ENCODE assay signal across 8 mouse cellular contexts in genomic region chr5:148488891-148489723, GRCm38 (mm10).
DNase-seq lines count a peak whose midpoint lies in the region; ATAC-seq and TF ChIP-seq lines count a peak whose summit lies in the region.

No protein-coding gene starts in this region.

- intact Hi-C loops in gastrocnemius, adult 2 months (cut with DNase I) = no loop called here

- peak overlapping the region; percentile 71 for H3K27ac ChIP-seq in gastrocnemius, adult 2 months
- H3K27ac ChIP-seq in stomach, embryonic 14.5 days (ENCODE audit: low read length) = no peak overlapping the region
- no peak overlapping the region for H3K27ac ChIP-seq in stomach, postnatal 0 days (replicated peaks)
- 0 out of 2 replicates have a peak overlapping the region, but pooled peaks have one; percentile 13 for H3K27ac ChIP-seq in embryonic fibroblast, embryonic 13.5 days (ENCODE audit: insufficient read depth, low read length)
- H3K27ac ChIP-seq in intestine, embryonic 16.5 days (ENCODE audit: low read length) = no peak overlapping the region
- H3K27ac ChIP-seq in midbrain, embryonic 11.5 days (ENCODE audit: low read depth, low read length) = no peak overlapping the region

- TF ChIP-seq POLR2A in embryonic fibroblast, embryonic 13.5 days (IDR thresholded peaks at IDR 0.05; ENCODE audit: low read depth, low read length) = no peak

- 73% methylated on average over 13 of the region's 13 CpGs for WGBS in stomach, embryonic 14.5 days
- 70% methylated on average over 13 of the region's 13 CpGs for WGBS in stomach, postnatal 0 days
- WGBS in intestine, embryonic 16.5 days = 71% methylated on average over 13 of the region's 13 CpGs
- WGBS in midbrain, embryonic 11.5 days = 84% methylated on average over 13 of the region's 13 CpGs

- no peak for TF ChIP-seq EP300 in stomach, postnatal 0 days (optimal IDR thresholded peaks at IDR 0.05)

- no peaks in the 10 kb centered on the region for H3K9me3 ChIP-seq in stomach, embryonic 14.5 days (ENCODE audit: control insufficient read depth, low read depth, low read length)
- no peaks in the 10 kb centered on the region for H3K9me3 ChIP-seq in stomach, postnatal 0 days (ENCODE audit: control insufficient read depth, low read length)
- no peaks in the 10 kb centered on the region; the same call in 1 of the 2 replicates for H3K9me3 ChIP-seq in intestine, embryonic 16.5 days (ENCODE audit: control insufficient read depth, low read length)
- no peaks in the 10 kb centered on the region for H3K9me3 ChIP-seq in midbrain, embryonic 11.5 days (ENCODE audit: control insufficient read depth, low read length)

- H3K27me3 ChIP-seq in stomach, embryonic 14.5 days (ENCODE audit: control insufficient read depth, insufficient read depth, low read length) = no peaks in the 10 kb centered on the region
- no peaks in the 10 kb centered on the region for H3K27me3 ChIP-seq in stomach, postnatal 0 days (ENCODE audit: control insufficient read depth, insufficient read depth, low read length)
- H3K27me3 ChIP-seq in intestine, embryonic 16.5 days (replicated peaks; ENCODE audit: control insufficient read depth, insufficient read depth, low read length) = no peaks in the 10 kb centered on the region
- no peaks in the 10 kb centered on the region for H3K27me3 ChIP-seq in midbrain, embryonic 11.5 days (ENCODE audit: control insufficient read depth, insufficient read depth, low read length)

- H3K9ac ChIP-seq in stomach, embryonic 14.5 days (replicated peaks; ENCODE audit: low read depth, low read length) = no peak overlapping the region
- no peak overlapping the region for H3K9ac ChIP-seq in stomach, postnatal 0 days (ENCODE audit: low read length)
- H3K9ac ChIP-seq in intestine, embryonic 16.5 days (ENCODE audit: low read depth, low read length) = no peak overlapping the region
- no peak overlapping the region for H3K9ac ChIP-seq in midbrain, embryonic 11.5 days (ENCODE audit: low read length)

- H3K4me2 ChIP-seq in stomach, embryonic 14.5 days (replicated peaks; ENCODE audit: low read depth, low read length) = no peak overlapping the region
- no peak overlapping the region for H3K4me2 ChIP-seq in stomach, postnatal 0 days (replicated peaks; ENCODE audit: low read depth)
- H3K4me2 ChIP-seq in intestine, embryonic 16.5 days (ENCODE audit: low read depth, low read length) = no peak overlapping the region
- no peak overlapping the region for H3K4me2 ChIP-seq in midbrain, embryonic 11.5 days

- ATAC-seq in stomach, embryonic 14.5 days (ENCODE audit: insufficient number of reproducible peaks, insufficient read depth, low FRiP score, low read depth) = peak; percentile 37; the same call in 1 of the 2 replicates
- ATAC-seq in stomach, postnatal 0 days (ENCODE audit: low FRiP score, low TSS enrichment) = no peak
- no peak for ATAC-seq in intestine, embryonic 16.5 days
- no peak for ATAC-seq in midbrain, embryonic 11.5 days (ENCODE audit: low FRiP score)

- no peaks in the 10 kb centered on the region for H3K36me3 ChIP-seq in stomach, embryonic 14.5 days (ENCODE audit: control insufficient read depth, insufficient read depth, low read length)
- no peaks in the 10 kb centered on the region for H3K36me3 ChIP-seq in stomach, postnatal 0 days (ENCODE audit: control insufficient read depth, insufficient read depth, low read length)
- H3K36me3 ChIP-seq in intestine, embryonic 16.5 days (ENCODE audit: control insufficient read depth, insufficient read depth, low read length) = no peaks in the 10 kb centered on the region
- H3K36me3 ChIP-seq in midbrain, embryonic 11.5 days (ENCODE audit: control insufficient read depth, insufficient read depth, low read length) = no peaks in the 10 kb centered on the region

- H3K4me3 ChIP-seq in gastrocnemius, adult 2 months = peak overlapping the region; percentile 60
- H3K4me3 ChIP-seq in stomach, embryonic 14.5 days (ENCODE audit: low read depth, low read length) = no peak overlapping the region
- no peak overlapping the region for H3K4me3 ChIP-seq in stomach, postnatal 0 days (ENCODE audit: low read depth, low read length)
- H3K4me3 ChIP-seq in embryonic fibroblast, embryonic 13.5 days (ENCODE audit: insufficient read depth, low read length) = no peak overlapping the region
- H3K4me3 ChIP-seq in intestine, embryonic 16.5 days (ENCODE audit: low read length) = no peak overlapping the region
- no peak overlapping the region for H3K4me3 ChIP-seq in midbrain, embryonic 11.5 days (ENCODE audit: low read depth, low read length)

- 0 out of 2 replicates have a peak, but pooled peaks cover 5% of the 10 kb centered on the region for H3K4me1 ChIP-seq in stomach, embryonic 14.5 days (ENCODE audit: control insufficient read depth, insufficient read depth, low read length)
- no peaks in the 10 kb centered on the region; the same call in 1 of the 2 replicates for H3K4me1 ChIP-seq in stomach, postnatal 0 days (replicated peaks; ENCODE audit: control insufficient read depth, insufficient read depth)
- peaks cover 3% of the 10 kb centered on the region; the same call in 1 of the 2 replicates for H3K4me1 ChIP-seq in embryonic fibroblast, embryonic 13.5 days (ENCODE audit: control insufficient read depth, insufficient read depth, low read length)
- H3K4me1 ChIP-seq in intestine, embryonic 16.5 days (ENCODE audit: control insufficient read depth, insufficient read depth, low read length) = no peaks in the 10 kb centered on the region
- H3K4me1 ChIP-seq in midbrain, embryonic 11.5 days (ENCODE audit: control insufficient read depth, insufficient read depth, low read length) = no peaks in the 10 kb centered on the region

- TF ChIP-seq CTCF in gastrocnemius, adult 2 months (IDR thresholded peaks at IDR 0.05) = no peak
- TF ChIP-seq CTCF in stomach, postnatal 0 days (IDR thresholded peaks at IDR 0.05; ENCODE audit: low read depth) = no peak
- no peak for TF ChIP-seq CTCF in embryonic fibroblast, embryonic 13.5 days (IDR thresholded peaks at IDR 0.05; ENCODE audit: borderline replicate concordance, insufficient read depth, low read length)

- DNase-seq in gastrocnemius, adult 2 months = peak; percentile 50
- DNase-seq in gastrocnemius, adult 8-10 months (ENCODE audit: low spot score in 2 of 2) = no peak
- no peak for DNase-seq in stomach, postnatal 0 days (ENCODE audit: low spot score)
- DNase-seq in lung, postnatal 4 days = peak; percentile 41 to 47
- DNase-seq in midbrain, embryonic 11.5 days (ENCODE audit: low spot score, missing footprints) = no peak

Comparison
In these comparisons a context has a peak if more than half of its experiments do, and no peak if none do; other contexts are left out.
1. DNase-seq: peak in gastrocnemius, adult 2 months (single experiment) and lung, postnatal 4 days (2 of 2); none in gastrocnemius, adult 8-10 months (0 of 2), stomach, postnatal 0 days (single experiment) and midbrain, embryonic 11.5 days (single experiment).
2. H3K27ac ChIP-seq: peak in gastrocnemius, adult 2 months (single experiment) and embryonic fibroblast, embryonic 13.5 days (single experiment); none in stomach, embryonic 14.5 days (single experiment), stomach, postnatal 0 days (single experiment), intestine, embryonic 16.5 days (single experiment) and midbrain, embryonic 11.5 days (single experiment).